Mouse (Mus musculus) left cerebral cortex, adult 9 months (tissue): ENCODE measurements around the gene Etfbkmt.
"Not testable (repeated sequence)": the region's sequence is repeated elsewhere in the genome, so short reads cannot be mapped to it uniquely, and the experiment has no call there.

Experiments used
- DNase-seq, 2 experiments: peaks; one replicate each; pipeline ENCODE4 v3.0.0; 2022; ENCODE audit warnings: low spot score in 2 of 2

The Etfbkmt gene

GRCm38 (mm10) chr6:149187371-149187770 lies 47.7 kb downstream of the Etfbkmt start:
- DNase-seq: no peak

- peak; percentile 92 to 97 for DNase-seq
Measured at GRCm38 (mm10) chr6:149188041-149188924, 48.6 kb downstream of the Etfbkmt start, which contains the start of gene Amn1. Gene Amn1, minus strand, starts transcription at chr6:149188712.

- DNase-seq: no peak
Measured at GRCm38 (mm10) chr6:149188925-149189257, 49.2 kb downstream of the Etfbkmt start.

GRCm38 (mm10) chr6:149189340-149189922 lies 49.8 kb downstream of the Etfbkmt start:
- DNase-seq: no peak

- not testable (repeated sequence) for DNase-seq
Measured at GRCm38 (mm10) chr6:149191951-149192350, 52.3 kb downstream of the Etfbkmt start.

GRCm38 (mm10) chr6:149193276-149193905 lies 53.7 kb downstream of the Etfbkmt start:
- DNase-seq: no peak

GRCm38 (mm10) chr6:149197116-149197515 lies 57.5 kb downstream of the Etfbkmt start:
- DNase-seq: no peak

GRCm38 (mm10) chr6:149198572-149198971 lies 58.9 kb downstream of the Etfbkmt start:
- DNase-seq: no peak
